Mouse (Mus musculus): ENCODE measurements around the gene Hormad2. TPM values are rescaled to one million over a fixed set of nuclear protein-coding genes. Genes with fewer than 3 reads are reported as not detected.

The Hormad2 gene
- polyA plus RNA-seq, 1 experiment from 2014 or later, result 0.51 TPM

- Histone ChIP-seq H3K4me1 (replicated peaks; ENCODE audit: control insufficient read depth, insufficient read depth) (no peaks in the 10 kb centered on the region), H3K27ac (replicated peaks) (no peak overlapping the region), H3K4me2 (replicated peaks; ENCODE audit: low read depth) (no peak overlapping the region), H3K4me3 (ENCODE audit: low read depth, low read length) (no peak overlapping the region), H3K9ac (ENCODE audit: low read length) (no peak overlapping the region), H3K27me3 (ENCODE audit: control insufficient read depth, insufficient read depth, low read length) (no peaks in the 10 kb centered on the region), H3K36me3 (ENCODE audit: control insufficient read depth, insufficient read depth, low read length) (no peaks in the 10 kb centered on the region), H3K9me3 (ENCODE audit: control insufficient read depth, low read length) (no peaks in the 10 kb centered on the region)
- TF ChIP-seq CTCF (IDR thresholded peaks at IDR 0.05; ENCODE audit: low read depth), result peak; percentile 75
- TF ChIP-seq EP300 (optimal IDR thresholded peaks at IDR 0.05), result no peak
- ATAC-seq (ENCODE audit: low FRiP score, low TSS enrichment), result no peak
- DNase-seq (ENCODE audit: low spot score), result no peak
- WGBS, result 45% methylated on average over 6 of the region's 6 CpGs
Measured at GRCm38 (mm10) chr11:4421933-4422488, 18.9 kb downstream of the Hormad2 start.

- Histone ChIP-seq H3K4me1 (replicated peaks; ENCODE audit: control insufficient read depth, insufficient read depth) (no peaks in the 10 kb centered on the region), H3K36me3 (ENCODE audit: control insufficient read depth, insufficient read depth, low read length) (no peaks in the 10 kb centered on the region), H3K4me2 (replicated peaks; ENCODE audit: low read depth) (no peak overlapping the region), H3K9ac (ENCODE audit: low read length) (no peak overlapping the region), H3K27me3 (ENCODE audit: control insufficient read depth, insufficient read depth, low read length) (no peaks in the 10 kb centered on the region), H3K9me3 (ENCODE audit: control insufficient read depth, low read length) (no peaks in the 10 kb centered on the region), H3K27ac (replicated peaks) (no peak overlapping the region), H3K4me3 (ENCODE audit: low read depth, low read length) (no peak overlapping the region)
- no peak for DNase-seq (ENCODE audit: low spot score)
- 76% methylated on average over 3 of the region's 3 CpGs for WGBS
- no peak for ATAC-seq (ENCODE audit: low FRiP score, low TSS enrichment)
- no peak for TF ChIP-seq EP300 (optimal IDR thresholded peaks at IDR 0.05)
Measured at GRCm38 (mm10) chr11:4417986-4418385, 22.9 kb downstream of the Hormad2 start.

- no peaks in the 10 kb centered on the region for H3K9me3 ChIP-seq (ENCODE audit: control insufficient read depth, low read length)
- no peak overlapping the region for H3K4me3 ChIP-seq (ENCODE audit: low read depth, low read length)
- H3K27ac ChIP-seq (replicated peaks), result no peak overlapping the region
- H3K27me3 ChIP-seq (ENCODE audit: control insufficient read depth, insufficient read depth, low read length), result no peaks in the 10 kb centered on the region
- H3K4me2 ChIP-seq (replicated peaks; ENCODE audit: low read depth), result no peak overlapping the region
- no peaks in the 10 kb centered on the region for H3K36me3 ChIP-seq (ENCODE audit: control insufficient read depth, insufficient read depth, low read length)
- 88% methylated on average over 4 of the region's 4 CpGs for WGBS
- H3K9ac ChIP-seq (ENCODE audit: low read length), result no peak overlapping the region
- no peak for DNase-seq (ENCODE audit: low spot score)
- H3K4me1 ChIP-seq (replicated peaks; ENCODE audit: control insufficient read depth, insufficient read depth), result no peaks in the 10 kb centered on the region
- TF ChIP-seq CTCF (IDR thresholded peaks at IDR 0.05; ENCODE audit: low read depth) (no peak), EP300 (optimal IDR thresholded peaks at IDR 0.05) (no peak)
- no peak for ATAC-seq (ENCODE audit: low FRiP score, low TSS enrichment)
Measured at GRCm38 (mm10) chr11:4412294-4412693, 28.6 kb downstream of the Hormad2 start.

GRCm38 (mm10) chr11:4404277-4404676 lies 36.6 kb downstream of the Hormad2 start:
- H3K9ac ChIP-seq (ENCODE audit: low read length), result no peak overlapping the region
- H3K36me3 ChIP-seq (ENCODE audit: control insufficient read depth, insufficient read depth, low read length), result no peaks in the 10 kb centered on the region
- no peak for DNase-seq (ENCODE audit: low spot score)
- H3K9me3 ChIP-seq (ENCODE audit: control insufficient read depth, low read length), result no peaks in the 10 kb centered on the region
- no peak for TF ChIP-seq CTCF (IDR thresholded peaks at IDR 0.05; ENCODE audit: low read depth)
- TF ChIP-seq EP300 (optimal IDR thresholded peaks at IDR 0.05), result no peak
- no peak for ATAC-seq (ENCODE audit: low FRiP score, low TSS enrichment)
- no peak overlapping the region for H3K4me3 ChIP-seq (ENCODE audit: low read depth, low read length)
- no peak overlapping the region for H3K4me2 ChIP-seq (replicated peaks; ENCODE audit: low read depth)
- H3K27me3 ChIP-seq (ENCODE audit: control insufficient read depth, insufficient read depth, low read length), result no peaks in the 10 kb centered on the region
- no peaks in the 10 kb centered on the region for H3K4me1 ChIP-seq (replicated peaks; ENCODE audit: control insufficient read depth, insufficient read depth)
- 40% methylated on average over 4 of the region's 4 CpGs for WGBS
- no peak overlapping the region for H3K27ac ChIP-seq (replicated peaks)

- Histone ChIP-seq H3K4me2 (replicated peaks; ENCODE audit: low read depth) (no peak overlapping the region), H3K27ac (replicated peaks) (no peak overlapping the region), H3K27me3 (ENCODE audit: control insufficient read depth, insufficient read depth, low read length) (no peaks in the 10 kb centered on the region), H3K36me3 (ENCODE audit: control insufficient read depth, insufficient read depth, low read length) (no peaks in the 10 kb centered on the region), H3K9ac (ENCODE audit: low read length) (no peak overlapping the region), H3K4me1 (replicated peaks; ENCODE audit: control insufficient read depth, insufficient read depth) (no peaks in the 10 kb centered on the region), H3K4me3 (ENCODE audit: low read depth, low read length) (no peak overlapping the region), H3K9me3 (ENCODE audit: control insufficient read depth, low read length) (no peaks in the 10 kb centered on the region)
- no peak for ATAC-seq (ENCODE audit: low FRiP score, low TSS enrichment)
- TF ChIP-seq EP300 (optimal IDR thresholded peaks at IDR 0.05), result no peak
- no peak for TF ChIP-seq CTCF (IDR thresholded peaks at IDR 0.05; ENCODE audit: low read depth)
- 69% methylated on average over 7 of the region's 7 CpGs for WGBS
- DNase-seq (ENCODE audit: low spot score), result no peak
Measured at GRCm38 (mm10) chr11:4403381-4403780, 37.5 kb downstream of the Hormad2 start.

- no peak overlapping the region for H3K9ac ChIP-seq (ENCODE audit: low read length)
- H3K27me3 ChIP-seq (ENCODE audit: control insufficient read depth, insufficient read depth, low read length), result no peaks in the 10 kb centered on the region
- no peak overlapping the region for H3K27ac ChIP-seq (replicated peaks)
- no peaks in the 10 kb centered on the region for H3K36me3 ChIP-seq (ENCODE audit: control insufficient read depth, insufficient read depth, low read length)
- no peaks in the 10 kb centered on the region for H3K9me3 ChIP-seq (ENCODE audit: control insufficient read depth, low read length)
- DNase-seq (ENCODE audit: low spot score) (no peak), ATAC-seq (ENCODE audit: low FRiP score, low TSS enrichment) (no peak)
- WGBS, result 39% methylated on average over 5 of the region's 5 CpGs
- no peak overlapping the region for H3K4me3 ChIP-seq (ENCODE audit: low read depth, low read length)
- no peak for TF ChIP-seq CTCF (IDR thresholded peaks at IDR 0.05; ENCODE audit: low read depth)
- no peak for TF ChIP-seq EP300 (optimal IDR thresholded peaks at IDR 0.05)
- H3K4me1 ChIP-seq (replicated peaks; ENCODE audit: control insufficient read depth, insufficient read depth), result no peaks in the 10 kb centered on the region
- no peak overlapping the region for H3K4me2 ChIP-seq (replicated peaks; ENCODE audit: low read depth)
Measured at GRCm38 (mm10) chr11:4401251-4401650, 39.7 kb downstream of the Hormad2 start.

Measured in stomach, postnatal 0 days (tissue).